In the genomic region with DNA sequence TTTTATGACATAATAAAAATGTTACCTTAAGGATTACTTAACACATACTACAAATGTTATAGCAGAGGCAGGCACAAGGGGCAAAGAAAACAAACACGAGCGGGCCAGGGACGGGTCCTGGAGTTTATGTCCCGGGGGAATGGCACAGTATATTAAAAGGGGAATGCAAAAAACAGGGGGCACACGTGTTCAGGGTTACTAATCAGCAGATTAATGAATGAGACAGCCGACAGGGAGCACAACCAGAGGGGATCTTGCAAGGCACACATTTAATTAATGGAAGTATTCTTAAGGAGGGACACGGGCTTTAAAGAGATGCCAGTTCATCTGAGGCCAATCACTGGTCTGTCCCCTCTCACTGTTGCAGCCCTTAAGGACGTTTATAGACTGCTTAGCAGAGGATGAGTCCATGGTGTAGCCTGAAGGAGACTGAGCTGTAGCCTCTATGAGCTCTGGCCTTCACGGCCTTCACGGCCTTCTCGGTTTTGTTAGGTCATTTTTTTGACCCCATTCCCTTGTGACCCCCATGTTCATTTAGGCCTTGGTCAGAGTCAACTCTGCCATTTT, we compare ENCODE assay signal across 11 mouse cellular contexts. TPM values are rescaled to one million over a fixed set of nuclear protein-coding genes. Genes with fewer than 3 reads are reported as not detected.
A peak's percentile ranks its signal among the peaks of the same experiment; 100 is the strongest.
DNase-seq lines count a peak whose midpoint lies in the region; ATAC-seq and TF ChIP-seq lines count a peak whose summit lies in the region.
"Had no signal": no experiment of that assay in that cellular context is flagged by ENCODE, and none has a peak within 500 bp of the region (broad histone marks: within the 10 kb centered on the region; RNA-seq: fewer than 3 reads in every experiment).

No protein-coding gene starts in this region.

- H3K36me3 ChIP-seq in lung, embryonic 14.5 days (ENCODE audit: insufficient read depth), result 0 out of 2 replicates have a peak, but pooled peaks cover 7% of the 10 kb centered on the region
- H3K36me3 ChIP-seq in limb, embryonic 13.5 days, result peaks cover 25% of the 10 kb centered on the region
- no peaks in the 10 kb centered on the region for H3K36me3 ChIP-seq in stomach, postnatal 0 days (ENCODE audit: control insufficient read depth, insufficient read depth, low read length)

- DNase-seq in lung, embryonic 14.5 days, result no peak
- DNase-seq in lung, adult 18-20 months, result no peak
- DNase-seq in forelimb bud, embryonic 11.5 days (ENCODE audit: low read depth, low spot score), result peak; percentile 80
- no peak for DNase-seq in stomach, postnatal 0 days (ENCODE audit: low spot score)
- no peak for DNase-seq in c-Kit-positive CD71-positive TER-119-positive erythroid progenitor cells, embryonic 14.5 days (ENCODE audit: low spot score)
- DNase-seq: cerebellum, adult 9-11 months; kidney, adult 18-20 months had no signal

- no peak for TF ChIP-seq EP300 in stomach, postnatal 0 days (optimal IDR thresholded peaks at IDR 0.05)

- H3K4me1 ChIP-seq in lung, embryonic 14.5 days (ENCODE audit: insufficient read depth), result no peaks in the 10 kb centered on the region
- H3K4me1 ChIP-seq in limb, embryonic 13.5 days, result peaks cover 26% of the 10 kb centered on the region
- no peaks in the 10 kb centered on the region for H3K4me1 ChIP-seq in stomach, postnatal 0 days (replicated peaks; ENCODE audit: control insufficient read depth, insufficient read depth)
- H3K4me1 ChIP-seq: heart, embryonic 10.5 days; liver, embryonic 15.5 days had no signal

- no peak overlapping the region for H3K4me2 ChIP-seq in lung, embryonic 14.5 days
- peak overlapping the region; percentile 41 for H3K4me2 ChIP-seq in limb, embryonic 13.5 days (replicated peaks)
- H3K4me2 ChIP-seq in stomach, postnatal 0 days (replicated peaks; ENCODE audit: low read depth), result no peak overlapping the region
- H3K4me2 ChIP-seq: liver, embryonic 15.5 days had no signal

- H3K9me3 ChIP-seq in lung, embryonic 14.5 days (ENCODE audit: low read depth, low read length), result no peaks in the 10 kb centered on the region
- no peaks in the 10 kb centered on the region for H3K9me3 ChIP-seq in limb, embryonic 13.5 days
- no peaks in the 10 kb centered on the region for H3K9me3 ChIP-seq in stomach, postnatal 0 days (ENCODE audit: control insufficient read depth, low read length)
- H3K9me3 ChIP-seq: heart, embryonic 10.5 days; liver, embryonic 15.5 days had no signal

- H3K27ac ChIP-seq in lung, embryonic 14.5 days (ENCODE audit: low read depth), result 0 out of 2 replicates have a peak overlapping the region, but pooled peaks have one; percentile 33
- no peak overlapping the region; the same call in 1 of the 2 replicates for H3K27ac ChIP-seq in limb, embryonic 13.5 days
- H3K27ac ChIP-seq in stomach, postnatal 0 days (replicated peaks), result no peak overlapping the region
- H3K27ac ChIP-seq: heart, embryonic 10.5 days; liver, embryonic 15.5 days had no signal

- no peak overlapping the region for H3K4me3 ChIP-seq in lung, embryonic 14.5 days (ENCODE audit: low read depth, low read length)
- no peak overlapping the region for H3K4me3 ChIP-seq in limb, embryonic 13.5 days
- H3K4me3 ChIP-seq in stomach, postnatal 0 days (ENCODE audit: low read depth, low read length), result no peak overlapping the region
- H3K4me3 ChIP-seq: heart, embryonic 10.5 days; liver, embryonic 15.5 days had no signal

- TF ChIP-seq CTCF in lung, embryonic 14.5 days (IDR thresholded peaks at IDR 0.05; ENCODE audit: low read depth), result no peak
- no peak for TF ChIP-seq CTCF in stomach, postnatal 0 days (IDR thresholded peaks at IDR 0.05; ENCODE audit: low read depth)

- peak; percentile 42 for ATAC-seq in lung, embryonic 14.5 days (ENCODE audit: insufficient read depth)
- ATAC-seq in limb, embryonic 13.5 days (ENCODE audit: low FRiP score, low read depth), result peak; percentile 82
- ATAC-seq in stomach, postnatal 0 days (ENCODE audit: low FRiP score, low TSS enrichment), result 0 out of 2 replicates have a peak, but pooled peaks have one; percentile 12
- no peak for ATAC-seq in frontal cortex, adult (ENCODE audit: low TSS enrichment)

- H3K27me3 ChIP-seq in lung, embryonic 14.5 days (ENCODE audit: insufficient read depth, low read length), result no peaks in the 10 kb centered on the region
- H3K27me3 ChIP-seq in limb, embryonic 13.5 days, result no peaks in the 10 kb centered on the region
- H3K27me3 ChIP-seq in stomach, postnatal 0 days (ENCODE audit: control insufficient read depth, insufficient read depth, low read length), result no peaks in the 10 kb centered on the region
- H3K27me3 ChIP-seq: liver, embryonic 15.5 days had no signal

- WGBS in lung, embryonic 14.5 days, result 53% methylated on average over 11 of the region's 11 CpGs
- WGBS in limb, embryonic 13.5 days, result 21% methylated on average over 11 of the region's 11 CpGs
- 47% methylated on average over 11 of the region's 11 CpGs for WGBS in stomach, postnatal 0 days

- no peak overlapping the region for H3K9ac ChIP-seq in lung, embryonic 14.5 days
- H3K9ac ChIP-seq in limb, embryonic 13.5 days, result no peak overlapping the region
- no peak overlapping the region for H3K9ac ChIP-seq in stomach, postnatal 0 days (ENCODE audit: low read length)
- H3K9ac ChIP-seq: liver, embryonic 15.5 days had no signal

RNA-seq across cellular contexts. Expression of gene Fam83c, which starts 28.7 kb away (rescaled TPM):
- polyA plus RNA-seq in lung, embryonic 14.5 days (2014; fragmentation: Nextera tagmentation; extraction: Ambion mirVana), result 0.04 and 0.11 TPM in 2 replicates
- polyA plus RNA-seq in limb, embryonic 13.5 days (2015; fragmentation: Nextera tagmentation; extraction: Ambion mirVana), result 0.42 and 0.47 TPM in 2 replicates
- polyA plus RNA-seq in stomach, postnatal 0 days (2015; fragmentation: Nextera tagmentation; extraction: Ambion mirVana), result 2.7 and 4.4 TPM in 2 replicates

RNA-seq across cellular contexts. Expression of gene Eif6, which starts 36.7 kb away (rescaled TPM):
- polyA plus RNA-seq in lung, embryonic 14.5 days (2014; fragmentation: Nextera tagmentation; extraction: Ambion mirVana), result 179 and 194 TPM in 2 replicates
- polyA plus RNA-seq in limb, embryonic 13.5 days (2015; fragmentation: Nextera tagmentation; extraction: Ambion mirVana), result 188 and 192 TPM in 2 replicates
- 310 and 318 TPM in 2 replicates for polyA plus RNA-seq in stomach, postnatal 0 days (2015; fragmentation: Nextera tagmentation; extraction: Ambion mirVana)

RNA-seq across cellular contexts. Expression of gene BC029722, which starts 44.2 kb away (rescaled TPM):
- 8.9 and 9.2 TPM in 2 replicates for polyA plus RNA-seq in lung, embryonic 14.5 days (2014; fragmentation: Nextera tagmentation; extraction: Ambion mirVana)
- 16.2 and 18.1 TPM in 2 replicates for polyA plus RNA-seq in limb, embryonic 13.5 days (2015; fragmentation: Nextera tagmentation; extraction: Ambion mirVana)
- polyA plus RNA-seq in stomach, postnatal 0 days (2015; fragmentation: Nextera tagmentation; extraction: Ambion mirVana), result 26.8 and 29.8 TPM in 2 replicates
